Mouse (Mus musculus) ES-Bruce4 (cell line): Measurements from ENCODE around the gene Nmral1.

ENCODE experiments used
- CTCF ChIP-seq: IDR thresholded peaks from one replicate; pipeline ENCODE4 v1.8.1; 2011; ENCODE audit warnings: low read depth, low read length
- EP300 ChIP-seq: IDR thresholded peaks from 2 replicates; pipeline ENCODE4 v1.6.1; 2011; ENCODE audit warnings: low read depth, low read length; ENCODE audit not compliant: insufficient read depth
- POLR2A ChIP-seq: IDR thresholded peaks from one replicate; pipeline ENCODE4 v1.8.1; 2011; ENCODE audit warnings: low read length; ENCODE audit not compliant: insufficient read depth

DNA sequence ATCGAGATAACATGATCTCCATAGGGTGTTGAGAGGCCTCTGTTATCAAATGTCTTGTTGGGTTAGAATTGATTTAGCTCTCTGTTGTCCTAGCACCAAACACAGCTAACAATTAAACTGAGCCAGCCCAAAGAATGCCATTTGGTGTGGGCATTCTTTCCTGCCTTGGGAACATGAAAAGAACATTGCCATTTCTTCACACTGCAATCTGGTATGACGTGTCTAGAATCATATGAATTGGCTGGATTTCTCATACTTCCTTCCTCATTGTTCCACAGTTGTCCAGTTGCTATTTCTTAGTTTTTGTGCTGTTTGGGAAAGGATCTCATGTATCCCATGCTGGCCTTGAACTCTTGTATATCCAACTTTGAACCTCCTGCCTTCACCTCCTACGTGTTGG, 34.9 kb upstream of the Nmral1 start:
- TF ChIP-seq CTCF: no peak
- TF ChIP-seq POLR2A: no peak
- TF ChIP-seq EP300: no peak
